Mouse (Mus musculus) MEL (cell line): ENCODE data around the gene Ppm1f. TPM values are rescaled to one million over a fixed set of nuclear protein-coding genes. Genes with fewer than 3 reads are reported as not detected.
A peak's percentile ranks its signal among the peaks of the same experiment; 100 is the strongest.

Experiments
- DNase-seq: peaks from one replicate; pipeline ENCODE4 v3.0.0; 2011; ENCODE audit warnings: low read depth, low spot score
- H3K27ac ChIP-seq: 2 replicates; pipeline ENCODE4 v1.5.1; 2012; ENCODE audit warnings: low read depth, mild to moderate bottlenecking, control low read depth, low read length, moderate library complexity; ENCODE audit not compliant: control insufficient read depth
- H3K27me3 ChIP-seq, 2 experiments: fragments of 150-350 bp in 1 of 2; sonication (generic) in 1 of 2; 2 replicates each; pipeline ENCODE4 v1.6.1; 2012; ENCODE audit warnings: low read length in 2 of 2, mild to moderate bottlenecking in 2 of 2, improper control_type of control experiment in 1 of 2, moderate library complexity in 1 of 2; ENCODE audit not compliant: insufficient read depth in 2 of 2, control insufficient read depth in 1 of 2
- H3K36me3 ChIP-seq, 2 experiments: 2 replicates each; pipeline ENCODE4 v1.6.1; 2012 to 2014; ENCODE audit warnings: low read length in 2 of 2, improper control_type of control experiment in 1 of 2, inconsistent platforms in 1 of 2, mild to moderate bottlenecking in 1 of 2; ENCODE audit not compliant: insufficient read depth in 2 of 2, control insufficient read depth in 1 of 2
- H3K4me1 ChIP-seq, 2 experiments: fragments of 150-350 bp in 1 of 2; sonication (generic) in 1 of 2; 2 replicates each; pipeline ENCODE4 v1.6.1; 2012; ENCODE audit warnings: low read length in 2 of 2, improper control_type of control experiment in 1 of 2, mild to moderate bottlenecking in 1 of 2; ENCODE audit not compliant: insufficient read depth in 2 of 2, control insufficient read depth in 1 of 2
- H3K4me3 ChIP-seq, 2 experiments: fragments of 150-350 bp in 1 of 2; sonication (generic) in 1 of 2; 2 replicates each; pipeline ENCODE4 v1.5.1; 2012; ENCODE audit warnings: low read depth in 2 of 2, low read length in 2 of 2, mild to moderate bottlenecking in 2 of 2, moderate library complexity in 2 of 2, control low read depth in 1 of 2, improper control_type of control experiment in 1 of 2; ENCODE audit not compliant: control insufficient read depth in 1 of 2, insufficient read depth in 1 of 2
- H3K79me2 ChIP-seq: 2 replicates; pipeline ENCODE4 v1.6.1; 2012; ENCODE audit warnings: mild to moderate bottlenecking, low read length, moderate library complexity; ENCODE audit not compliant: control insufficient read depth, poor library complexity, insufficient read depth
- H3K9ac ChIP-seq: 2 replicates; pipeline ENCODE4 v1.6.1; 2012; ENCODE audit warnings: low read depth, mild to moderate bottlenecking, control low read depth, low read length, moderate library complexity; ENCODE audit not compliant: control insufficient read depth, poor library complexity, severe bottlenecking
- H3K9me3 ChIP-seq: fragments of 150-350 bp; sonication (generic); replicated peaks from 2 replicates; pipeline ENCODE4 v1.6.1; 2012; ENCODE audit warnings: mild to moderate bottlenecking, low read length, improper control_type of control experiment, moderate library complexity; ENCODE audit not compliant: insufficient read depth
- BHLHE40 ChIP-seq: IDR thresholded peaks from 2 replicates; pipeline ENCODE4 v1.6.1; 2012; ENCODE audit warnings: low read depth, mild to moderate bottlenecking, inconsistent platforms, low read length, improper control_type of control experiment, borderline replicate concordance
- CHD1 ChIP-seq: IDR thresholded peaks from 2 replicates; pipeline ENCODE4 v1.6.1; 2012; ENCODE audit warnings: low read depth, mild to moderate bottlenecking, inconsistent platforms, low read length, improper control_type of control experiment
- CHD2 ChIP-seq: IDR thresholded peaks from 2 replicates; pipeline ENCODE4 v1.6.1; 2011; ENCODE audit warnings: low read length, improper control_type of control experiment
- CTCF ChIP-seq, 3 experiments: IDR thresholded peaks in 2 of 3; conservative IDR thresholded peaks in 1 of 3; 2 replicates each; pipeline ENCODE4 v1.5.1; 2011 to 2012; ENCODE audit warnings: low read length in 3 of 3, low read depth in 2 of 3, mild to moderate bottlenecking in 2 of 3, improper control_type of control experiment in 1 of 3, inconsistent platforms in 1 of 3, mixed read lengths in 1 of 3, moderate library complexity in 1 of 3; ENCODE audit not compliant: control insufficient read depth in 1 of 3, insufficient read depth in 1 of 3, poor library complexity in 1 of 3, severe bottlenecking in 1 of 3
- E2F4 ChIP-seq: IDR thresholded peaks from 2 replicates; pipeline ENCODE4 v1.6.1; 2011; ENCODE audit warnings: low read depth, low read length, improper control_type of control experiment, borderline replicate concordance
- EP300 ChIP-seq, 2 experiments: IDR thresholded peaks; 2 replicates each; pipeline ENCODE4 v1.6.1; 2011; ENCODE audit warnings: improper control_type of control experiment in 2 of 2, low read length in 2 of 2, low read depth in 1 of 2, mild to moderate bottlenecking in 1 of 2
- ETS1 ChIP-seq: IDR thresholded peaks from 2 replicates; pipeline ENCODE4 v1.6.1; 2012; ENCODE audit warnings: low read depth, mild to moderate bottlenecking, inconsistent platforms, low read length, improper control_type of control experiment, moderate library complexity
- GABPA ChIP-seq: IDR thresholded peaks from 2 replicates; pipeline ENCODE4 v1.6.1; 2012; ENCODE audit warnings: low read depth, mild to moderate bottlenecking, inconsistent platforms, low read length, improper control_type of control experiment, moderate library complexity
- HCFC1 ChIP-seq: IDR thresholded peaks from 2 replicates; pipeline ENCODE4 v1.6.1; 2012; ENCODE audit warnings: low read depth, mild to moderate bottlenecking, inconsistent platforms, low read length, improper control_type of control experiment, moderate library complexity
- JUND ChIP-seq: IDR thresholded peaks from 2 replicates; pipeline ENCODE4 v1.6.1; 2011; ENCODE audit warnings: low read depth, mild to moderate bottlenecking, improper control_type of control experiment, low read length
- KAT2A ChIP-seq: conservative IDR thresholded peaks from 2 replicates; pipeline ENCODE4 v1.6.1; 2012; ENCODE audit warnings: low read depth, low read length, improper control_type of control experiment, inconsistent platforms
- MAFK ChIP-seq: IDR thresholded peaks from 2 replicates; pipeline ENCODE4 v1.6.1; 2011; ENCODE audit warnings: low read depth, mild to moderate bottlenecking, low read length, improper control_type of control experiment, borderline replicate concordance
- MAX ChIP-seq: IDR thresholded peaks from 2 replicates; pipeline ENCODE4 v1.6.1; 2011; ENCODE audit warnings: low read length, improper control_type of control experiment
- MAZ ChIP-seq: IDR thresholded peaks from 2 replicates; pipeline ENCODE4 v1.6.1; 2012; ENCODE audit warnings: low read depth, mild to moderate bottlenecking, inconsistent platforms, low read length, improper control_type of control experiment
- MEF2A ChIP-seq: IDR thresholded peaks from 2 replicates; pipeline ENCODE4 v1.6.1; 2014; ENCODE audit warnings: low read depth, mild to moderate bottlenecking, inconsistent platforms, low read length, improper control_type of control experiment; ENCODE audit not compliant: poor library complexity, insufficient replicate concordance, severe bottlenecking; ENCODE audit errors: extremely low read depth
- MYB ChIP-seq: IDR thresholded peaks from 2 replicates; pipeline ENCODE4 v1.6.1; 2011; ENCODE audit warnings: mild to moderate bottlenecking, low read depth, low read length, improper control_type of control experiment
- MYC ChIP-seq: IDR thresholded peaks from 2 replicates; pipeline ENCODE4 v1.6.1; 2011; ENCODE audit warnings: low read depth, mild to moderate bottlenecking, low read length, improper control_type of control experiment, moderate library complexity
- NELFE ChIP-seq: IDR thresholded peaks from 2 replicates; pipeline ENCODE4 v1.6.1; 2011; ENCODE audit warnings: low read depth, low read length, improper control_type of control experiment
- NRF1 ChIP-seq: IDR thresholded peaks from 2 replicates; pipeline ENCODE4 v1.6.1; 2014; ENCODE audit warnings: low read depth, mild to moderate bottlenecking, inconsistent platforms, low read length, improper control_type of control experiment, moderate library complexity; ENCODE audit not compliant: poor library complexity, insufficient read depth, severe bottlenecking
- POLR2AphosphoS2 ChIP-seq: IDR thresholded peaks from 2 replicates; pipeline ENCODE4 v1.6.1; 2011; ENCODE audit warnings: low read length, improper control_type of control experiment
- POLR2AphosphoS5 ChIP-seq: IDR thresholded peaks from 2 replicates; pipeline ENCODE4 v1.6.1; 2012; ENCODE audit warnings: low read depth, borderline replicate concordance, mild to moderate bottlenecking, inconsistent platforms, low read length, moderate library complexity, mixed read lengths
- RAD21 ChIP-seq: IDR thresholded peaks from 2 replicates; pipeline ENCODE4 v1.6.1; 2011; ENCODE audit warnings: mild to moderate bottlenecking, low read depth, low read length, improper control_type of control experiment
- RCOR1 ChIP-seq: IDR thresholded peaks from 2 replicates; pipeline ENCODE4 v1.6.1; 2012; ENCODE audit warnings: low read depth, mild to moderate bottlenecking, inconsistent platforms, low read length, improper control_type of control experiment
- SIN3A ChIP-seq: IDR thresholded peaks from 2 replicates; pipeline ENCODE4 v1.6.1; 2012; ENCODE audit warnings: low read length, improper control_type of control experiment, inconsistent platforms
- SMC3 ChIP-seq: IDR thresholded peaks from 2 replicates; pipeline ENCODE4 v1.6.1; 2011; ENCODE audit warnings: low read depth, low read length, improper control_type of control experiment
- TAL1 ChIP-seq: IDR thresholded peaks from 2 replicates; pipeline ENCODE4 v1.6.1; 2012; ENCODE audit warnings: mild to moderate bottlenecking, inconsistent platforms, low read length, moderate library complexity, mixed read lengths
- TCF12 ChIP-seq: IDR thresholded peaks from 2 replicates; pipeline ENCODE4 v1.6.1; 2014; ENCODE audit warnings: low read depth, mild to moderate bottlenecking, inconsistent platforms, low read length, improper control_type of control experiment, moderate library complexity
- UBTF ChIP-seq: IDR thresholded peaks from 2 replicates; pipeline ENCODE4 v1.6.1; 2012; ENCODE audit warnings: low read depth, mild to moderate bottlenecking, inconsistent platforms, low read length, improper control_type of control experiment, moderate library complexity, borderline replicate concordance; ENCODE audit not compliant: insufficient read depth
- USF1 ChIP-seq: IDR thresholded peaks from 2 replicates; pipeline ENCODE4 v1.6.1; 2014; ENCODE audit warnings: low read depth, mild to moderate bottlenecking, inconsistent platforms, low read length, improper control_type of control experiment, moderate library complexity
- ZC3H11A ChIP-seq: IDR thresholded peaks from 2 replicates; pipeline ENCODE4 v1.6.1; 2012; ENCODE audit warnings: low read depth, mild to moderate bottlenecking, inconsistent platforms, low read length, improper control_type of control experiment
- ZKSCAN1 ChIP-seq: IDR thresholded peaks from 2 replicates; pipeline ENCODE4 v1.6.1; 2012; ENCODE audit warnings: low read depth, mild to moderate bottlenecking, inconsistent platforms, low read length, improper control_type of control experiment, moderate library complexity
- ZNF384 ChIP-seq: IDR thresholded peaks from 2 replicates; pipeline ENCODE4 v1.6.1; 2012; ENCODE audit warnings: low read depth, mild to moderate bottlenecking, inconsistent platforms, low read length, improper control_type of control experiment
- polyA plus RNA-seq, 2 experiments: library from polyadenylated mRNA; stranded (reverse) in 1 of 2; unstranded in 1 of 2; fragments of >175 nt in 1 of 2; fragments of >200 nt in 1 of 2; gene quantifications; 2 replicates each; pipeline versions ENCODE4 v1.2.1 to v1.2.4; 2012; ENCODE audit warnings: low replicate concordance in 2 of 2, low read depth in 1 of 2; ENCODE audit not compliant: insufficient read length in 2 of 2, insufficient read depth in 1 of 2, missing spikeins in 1 of 2
- total RNA-seq: library from RNA; depleted of rRNA; stranded (reverse); fragments of 300-350 nt; gene quantifications from 2 replicates; pipeline ENCODE4 v1.2.3, GENCODE M21; 2012

The Ppm1f gene
- total and polyA plus RNA-seq, 3 experiments: 28.3 to 30.6 TPM; not detected in 1

- no peak for DNase-seq
- no peak for TF ChIP-seq MYC
- no peak for TF ChIP-seq ZNF384
- no peak for TF ChIP-seq NRF1
- no peak for TF ChIP-seq CHD1
- TF ChIP-seq MAZ: no peak
- TF ChIP-seq ZC3H11A: no peak
- TF ChIP-seq KAT2A: no peak
- TF ChIP-seq BHLHE40: no peak
- TF ChIP-seq POLR2AphosphoS5: no peak
- TF ChIP-seq MYB: no peak
- TF ChIP-seq CTCF (IDR thresholded peaks at IDR 0.05 in 2 of 3, conservative IDR thresholded peaks at IDR 0.05 in 1 of 3; ENCODE audit: control insufficient read depth in 1 of 3, insufficient read depth in 1 of 3, low read depth in 2 of 3, low read length in 3 of 3, poor library complexity in 1 of 3, severe bottlenecking in 1 of 3): no peak
- TF ChIP-seq JUND: no peak
- TF ChIP-seq E2F4: no peak
- no peak for TF ChIP-seq MEF2A
- no peak for TF ChIP-seq CHD2
- TF ChIP-seq NELFE: no peak
- TF ChIP-seq TCF12: no peak
- no peak for TF ChIP-seq ZKSCAN1
- TF ChIP-seq MAX: no peak
- TF ChIP-seq POLR2AphosphoS2: no peak
These were observed 851 bp downstream of the Ppm1f start for GRCm38 (mm10) chr16:16897056-16897584.

DNA sequence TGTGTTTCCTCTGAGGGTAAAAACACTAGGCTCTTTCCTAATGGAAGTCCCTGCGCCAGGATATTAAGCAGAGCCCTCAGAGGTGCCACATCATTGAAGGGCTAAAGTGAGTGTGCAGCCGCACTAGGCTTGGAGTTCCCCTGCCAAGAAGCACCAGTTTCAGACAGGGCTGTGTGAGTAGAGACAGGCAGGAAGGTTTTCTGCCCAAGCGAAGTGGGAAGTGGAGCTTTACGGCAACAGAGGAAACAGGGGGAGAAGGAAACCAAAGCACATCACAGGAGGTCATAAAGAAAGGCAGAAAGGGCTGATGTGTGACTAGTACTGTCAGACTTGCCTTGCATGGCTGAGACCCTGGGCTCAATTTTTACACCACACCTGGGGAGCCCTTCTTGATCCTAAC is 6.1 kb downstream of the Ppm1f start:
- Histone ChIP-seq H3K9ac (no peak overlapping the region), H3K4me1 (peaks cover 0 to 2% of the 10 kb centered on the region in 2 experiments; a peak in 2 of 4 replicates), H3K27ac (no peak overlapping the region), H3K36me3 (peaks cover 4% of the 10 kb centered on the region in 2 experiments; a peak in 3 of 4 replicates), H3K9me3 (no peaks in the 10 kb centered on the region), H3K79me2 (peaks cover 2% of the 10 kb centered on the region; the same call in 1 of the 2 replicates), H3K4me3 (no peak overlapping the region), H3K27me3 (no peaks in the 10 kb centered on the region)
- no peak for TF ChIP-seq GABPA
- no peak for TF ChIP-seq ZKSCAN1
- TF ChIP-seq ETS1: no peak
- no peak for TF ChIP-seq USF1
- no peak for TF ChIP-seq POLR2AphosphoS2
- no peak for TF ChIP-seq EP300 (IDR thresholded peaks at IDR 0.05; ENCODE audit: low read depth in 1 of 2, low read length in 2 of 2)
- no peak for TF ChIP-seq UBTF
- TF ChIP-seq SIN3A: no peak
- TF ChIP-seq TCF12: no peak
- TF ChIP-seq SMC3: no peak
- no peak for TF ChIP-seq MAFK
- TF ChIP-seq KAT2A: no peak
- no peak for TF ChIP-seq BHLHE40
- TF ChIP-seq HCFC1: no peak
- TF ChIP-seq TAL1: no peak
- TF ChIP-seq RAD21: no peak
- no peak for TF ChIP-seq NRF1
- no peak for TF ChIP-seq POLR2AphosphoS5
- TF ChIP-seq RCOR1: no peak
- no peak for DNase-seq

More at GRCm38 (mm10) chr16:16897056-16897584, 851 bp downstream of the Ppm1f start:
- Histone ChIP-seq H3K27ac (no peak overlapping the region), H3K4me1 (peaks cover 0 to 7% of the 10 kb centered on the region in 2 experiments; a peak in 2 of 4 replicates), H3K36me3 (peaks cover 0 to 5% of the 10 kb centered on the region in 2 experiments; a peak in 2 of 4 replicates), H3K9ac (peak overlapping the region; percentile 72), H3K79me2 (peaks cover 6% of the 10 kb centered on the region), H3K4me3 (peak overlapping the region; percentile 74 to 83), H3K27me3 (no peaks in the 10 kb centered on the region), H3K9me3 (no peaks in the 10 kb centered on the region)
